Mouse (Mus musculus): ENCODE measurements around the gene Plscr5.

DNA sequence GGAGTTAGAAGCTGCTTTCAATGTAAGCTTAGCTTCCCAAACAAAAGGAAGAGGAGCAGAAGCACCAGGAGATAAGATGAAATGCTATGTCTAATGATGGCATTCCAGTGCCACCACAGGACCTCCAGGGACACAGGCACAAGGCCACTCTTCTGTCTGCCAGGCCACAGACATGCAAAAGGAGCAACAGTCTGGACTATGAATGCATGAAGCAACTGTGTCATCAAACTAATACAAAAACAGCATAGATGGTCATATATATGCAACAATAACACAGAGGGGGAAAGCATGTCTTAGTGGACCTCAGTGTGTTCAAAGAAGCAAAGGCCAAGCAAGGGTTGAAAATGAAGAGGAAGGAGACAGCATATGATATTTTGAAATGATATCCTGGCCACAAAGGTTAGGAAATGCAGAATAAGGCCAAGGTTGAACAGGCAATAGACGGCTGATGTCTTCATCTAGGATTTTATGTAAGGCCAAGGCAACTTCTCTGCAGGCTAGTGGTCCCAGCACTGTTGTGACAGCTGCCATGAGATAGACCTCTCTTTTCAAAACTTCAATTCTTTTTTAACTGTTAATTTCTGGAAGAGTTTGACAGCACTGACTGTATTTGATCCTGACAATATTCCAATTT lies 32.0 kb downstream of the Plscr5 start:
- TF ChIP-seq CTCF (IDR thresholded peaks at IDR 0.05; ENCODE audit: control insufficient read depth, insufficient read depth, insufficient read length) (no peak), MAX (IDR thresholded peaks at IDR 0.05) (no peak)

Measured in C2C12 (cell line).